Mouse (Mus musculus): ENCODE measurements around the gene Kmt5a.

DNA sequence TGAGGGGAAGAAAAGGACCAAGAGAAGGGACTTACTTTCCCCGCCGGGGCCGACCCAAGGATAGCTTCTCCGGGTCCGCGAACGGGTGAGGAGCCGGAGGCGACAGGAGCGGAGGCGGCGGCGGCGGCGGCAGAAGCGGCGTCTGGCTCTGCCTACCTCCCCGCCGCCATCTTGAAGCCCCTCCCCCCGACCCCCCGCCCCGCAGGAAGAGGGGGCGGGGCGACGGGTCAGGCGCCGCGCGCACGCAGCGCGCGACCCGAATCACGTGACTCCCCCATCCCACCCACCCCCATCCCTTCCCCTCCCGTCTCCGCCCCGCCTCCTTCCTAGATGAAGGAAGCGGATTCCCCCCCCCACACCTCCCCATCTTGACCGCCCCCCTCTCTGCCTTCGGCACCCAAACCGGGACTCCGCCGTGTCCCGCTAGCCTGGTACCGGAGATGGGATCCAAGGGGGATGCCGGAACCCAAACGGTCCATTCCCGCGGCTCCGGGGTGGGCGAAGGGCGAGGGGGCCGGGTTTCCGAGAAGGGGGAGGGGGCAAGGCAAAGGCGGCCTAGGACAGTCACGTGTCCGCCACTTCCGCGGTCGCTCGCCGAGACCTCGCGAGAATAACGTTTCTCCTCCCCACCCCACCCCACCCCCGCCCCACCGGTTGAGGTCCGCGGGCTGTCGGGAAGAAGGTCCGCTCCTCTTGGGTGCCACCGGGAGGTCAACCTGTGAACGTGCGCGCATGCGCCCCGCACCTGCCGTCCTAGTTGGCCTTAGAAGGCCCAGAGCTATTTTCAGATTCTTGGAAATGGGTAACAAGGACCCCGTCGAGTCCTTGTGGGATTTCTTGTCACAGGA lies 14.1 kb upstream of the Kmt5a start, which contains the start of gene Sbno1:
- TF ChIP-seq EP300 (IDR thresholded peaks at IDR 0.05; ENCODE audit: low read depth) = peak; percentile 88; the same call in 1 of the 2 replicates
- TF ChIP-seq CTCF (IDR thresholded peaks at IDR 0.05; ENCODE audit: low read depth) = no peak; the same call in 1 of the 2 replicates
